Mouse (Mus musculus): ENCODE data around the gene Cep70. TPM values are rescaled to one million over a fixed set of nuclear protein-coding genes. Genes with fewer than 3 reads are reported as not detected.

The Cep70 gene
- total RNA-seq, 1 experiment from 2014 or later = 11.7 TPM

DNA sequence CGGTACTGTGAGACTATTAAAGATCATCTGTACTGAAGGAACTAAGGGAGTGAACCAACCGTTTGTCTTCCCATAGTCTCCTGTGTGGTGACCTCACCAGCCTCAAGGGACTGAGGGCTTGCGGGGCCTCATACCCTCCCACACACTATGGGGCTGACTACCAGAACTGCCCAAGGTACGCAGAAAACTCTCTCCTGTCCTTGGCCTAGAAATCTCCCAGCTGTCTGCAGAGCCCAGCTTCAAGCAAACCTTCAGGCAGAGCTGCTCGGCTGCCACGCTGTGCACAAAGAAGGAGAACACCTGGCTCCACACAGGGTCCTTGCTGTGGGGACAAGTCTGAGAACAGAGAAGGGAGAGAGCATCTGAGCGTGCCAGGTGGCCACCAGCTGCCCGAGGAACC lies 76.8 kb downstream of the Cep70 start:
- DNase-seq = no peak

DNA sequence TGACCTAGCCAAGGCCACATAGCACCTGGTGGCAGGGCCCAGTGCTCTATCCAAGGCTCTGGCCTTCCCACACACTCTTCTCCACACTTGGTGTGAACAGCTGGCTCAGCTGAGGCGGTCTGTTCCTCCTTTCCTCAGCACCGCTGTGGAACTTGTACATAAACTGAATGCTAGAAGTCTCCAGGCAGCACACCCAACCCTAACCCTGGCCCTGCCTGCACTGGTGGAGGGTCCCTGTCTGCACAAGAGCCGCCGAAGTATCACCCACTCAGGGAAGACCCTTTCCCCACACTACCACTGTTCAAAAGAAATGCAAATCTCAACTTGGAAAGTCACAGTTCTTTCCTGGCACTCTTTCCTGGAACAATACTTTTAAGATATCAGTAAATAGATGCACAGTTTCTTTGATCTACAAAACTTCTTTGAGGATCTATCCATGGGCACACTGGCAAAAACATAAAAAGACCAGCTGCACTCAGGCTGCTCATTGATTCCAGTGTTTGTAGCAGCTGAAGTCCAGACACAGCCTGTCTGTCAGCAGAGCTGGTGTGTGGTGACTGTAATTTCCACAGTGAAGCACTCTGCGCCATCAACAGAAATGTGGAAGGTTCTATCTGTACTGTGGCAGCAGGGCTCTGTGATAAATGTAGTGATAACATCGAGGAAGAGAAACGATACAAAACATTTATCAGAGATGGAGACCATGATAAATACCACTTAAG lies 82.2 kb downstream of the Cep70 start:
- no peak for DNase-seq

DNA sequence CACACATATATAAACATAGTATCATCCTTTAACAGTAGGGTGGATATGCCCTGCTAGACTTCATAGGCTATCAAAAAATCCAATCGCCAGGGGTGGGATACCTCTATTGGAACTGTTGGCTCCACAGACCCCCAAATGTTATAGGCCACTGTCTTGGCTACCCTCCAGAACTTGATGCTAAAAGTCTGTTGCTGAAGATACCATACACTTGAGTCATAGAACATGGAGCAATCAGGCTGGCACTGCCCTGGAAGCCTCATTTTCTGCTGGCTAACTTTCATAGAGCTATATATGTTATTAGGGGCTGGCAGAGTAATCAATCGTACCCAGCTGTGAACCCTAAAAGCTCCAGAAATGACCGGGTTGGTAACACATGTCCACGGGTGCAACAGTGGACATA lies 82.8 kb downstream of the Cep70 start:
- no peak for DNase-seq

DNA sequence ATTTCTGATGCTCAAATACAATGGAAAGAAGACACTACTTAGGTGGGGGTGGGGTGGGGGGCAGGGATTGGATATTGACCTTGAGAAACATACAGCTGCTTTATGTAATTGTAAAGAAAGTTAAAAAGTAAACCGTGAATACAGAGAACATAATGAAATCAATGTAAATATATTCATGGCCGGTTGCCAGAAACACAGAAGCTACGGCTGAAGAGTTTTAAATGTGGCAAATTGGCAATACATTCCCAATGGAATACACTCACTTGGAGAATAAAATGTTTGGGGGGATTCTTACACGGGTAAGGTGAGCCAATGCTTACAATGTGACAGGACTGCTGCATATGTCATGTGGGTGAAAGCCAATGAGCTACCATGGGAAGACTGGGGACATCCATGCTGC lies 83.7 kb downstream of the Cep70 start:
- DNase-seq = no peak

DNA sequence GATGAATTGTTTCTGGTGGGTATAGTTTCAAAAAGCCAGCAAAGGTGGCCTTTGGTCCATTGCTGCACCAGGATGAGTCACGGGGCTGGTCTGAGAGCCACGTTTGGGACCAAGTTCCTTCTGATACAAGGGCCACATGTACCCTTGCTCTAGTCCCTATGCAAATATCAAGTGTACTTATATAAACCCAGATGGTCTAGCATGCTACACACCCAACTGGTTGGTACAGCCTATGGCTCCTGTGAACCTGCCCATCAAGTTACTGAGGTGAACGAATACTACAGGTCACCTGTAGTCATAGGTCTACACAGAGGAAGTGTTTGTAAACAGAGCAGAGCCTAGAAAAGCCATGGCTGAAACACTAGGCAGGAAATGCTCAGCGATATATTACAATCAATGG lies 93.4 kb downstream of the Cep70 start:
- no peak for DNase-seq

DNA sequence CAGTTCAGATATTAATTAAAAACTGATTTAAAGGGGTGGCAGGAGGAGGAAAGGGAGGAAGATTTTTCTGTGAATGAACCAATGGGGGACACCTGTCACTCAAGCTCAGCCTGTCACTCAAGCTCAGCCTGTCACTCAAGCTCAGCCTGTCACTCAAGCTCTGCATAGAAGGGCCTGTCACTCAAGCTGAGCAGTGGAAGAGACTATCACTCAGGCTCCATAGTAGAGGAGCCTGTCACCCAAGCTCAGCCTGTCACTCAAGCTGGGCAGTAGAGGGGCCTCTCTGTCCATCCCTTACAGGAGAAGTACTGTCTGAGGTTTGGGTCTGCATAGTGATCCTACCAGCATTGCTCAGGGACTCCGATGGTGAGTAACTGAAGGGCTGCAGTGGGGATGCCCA lies 95.1 kb downstream of the Cep70 start:
- DNase-seq = no peak

DNA sequence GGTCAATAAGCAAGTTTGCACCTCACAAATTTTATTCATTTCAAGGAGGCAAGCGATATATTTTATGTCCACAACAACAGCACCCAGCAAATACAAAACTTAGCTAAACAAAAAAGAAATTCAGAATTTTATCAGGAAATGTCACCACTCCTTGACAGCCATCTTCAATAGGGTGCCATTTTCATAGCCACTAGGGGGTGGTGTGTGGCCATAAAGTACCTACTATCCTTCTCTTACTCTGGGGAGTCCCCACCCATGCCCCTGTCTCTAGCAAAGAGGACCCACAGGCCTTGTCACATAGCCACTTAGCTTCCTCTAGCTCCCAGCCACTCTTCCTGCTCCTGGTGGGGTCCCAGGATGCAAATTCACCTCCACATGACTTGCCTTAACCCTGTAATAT lies 96.0 kb downstream of the Cep70 start:
- DNase-seq = no peak

DNA sequence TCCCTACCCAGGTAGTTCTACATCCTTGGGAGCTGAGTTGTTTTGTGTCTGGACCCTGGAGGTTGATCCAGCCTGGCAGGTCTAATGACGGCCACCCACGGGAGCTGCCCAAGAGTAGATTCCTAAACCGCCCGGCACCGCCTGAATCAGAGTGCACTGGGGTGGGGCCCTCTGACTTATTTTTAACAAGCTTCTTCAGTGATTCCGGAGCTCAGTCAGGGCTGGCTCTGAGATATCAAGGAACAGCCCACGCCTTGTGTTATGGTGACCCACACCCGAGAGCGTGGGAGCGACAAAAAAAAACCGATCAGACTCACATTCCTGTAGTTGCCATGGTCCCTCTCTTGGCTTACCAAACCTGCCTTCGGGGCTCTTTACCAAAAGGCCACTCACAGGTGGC lies 97.0 kb downstream of the Cep70 start:
- no peak for DNase-seq

DNA sequence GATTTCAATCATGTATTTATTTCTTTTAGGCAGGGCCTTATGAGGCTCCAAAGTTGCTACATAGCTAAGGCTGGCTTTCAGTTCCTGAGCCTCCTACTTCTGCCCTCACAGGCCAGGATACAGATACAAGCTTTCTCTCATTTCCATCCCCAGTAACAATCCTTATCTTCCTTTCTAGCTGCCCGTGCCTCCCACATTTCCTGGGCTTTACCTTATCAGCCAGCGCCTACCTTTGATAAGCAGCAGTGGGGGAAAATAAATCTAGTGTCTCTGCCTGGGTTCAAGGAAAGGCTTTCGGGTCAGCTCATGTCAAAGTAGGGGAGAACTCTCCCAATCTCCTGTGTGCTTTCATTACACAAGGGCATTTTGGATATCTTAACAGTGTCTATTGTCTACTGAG lies 98.4 kb downstream of the Cep70 start:
- no peak for DNase-seq

DNA sequence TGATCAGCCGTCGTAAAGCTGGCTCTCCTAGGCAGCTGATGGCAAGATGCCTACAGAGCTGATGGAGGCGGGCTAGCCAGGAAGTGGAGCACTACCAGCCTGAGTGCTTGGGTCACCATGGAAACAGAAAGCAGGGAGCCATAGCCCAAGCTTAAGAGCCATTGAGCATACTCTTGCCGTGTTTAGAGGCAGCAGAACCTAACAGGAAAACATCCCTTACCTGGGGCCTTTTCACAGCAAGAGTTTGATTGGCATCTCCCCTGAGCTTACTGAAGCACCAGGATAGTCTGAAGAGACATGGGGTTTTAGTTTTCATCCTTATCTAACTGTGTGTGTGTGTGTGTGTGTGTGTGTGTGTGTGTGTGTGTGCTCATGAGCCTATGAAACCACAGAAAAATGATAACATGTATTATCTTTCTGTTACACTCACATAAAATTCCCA lies 102.2 kb downstream of the Cep70 start:
- no peak for DNase-seq

Other genes starting within 250 kb of the Cep70 start
- not detected in 2 replicates for gene Gm1123, start 207.7 kb upstream of the Cep70 start, total RNA-seq (2021)
- 15.0 and 15.2 TPM in 2 replicates for gene Pik3cb, start 102.7 kb upstream of the Cep70 start, total RNA-seq (2021)
- gene Faiml, start 6.1 kb upstream of the Cep70 start, total RNA-seq (2021) = not detected in 2 replicates
- gene Esyt3, start 115.2 kb downstream of the Cep70 start, total RNA-seq (2021) = 0.79 and 1.2 TPM in 2 replicates
- 40.4 and 50.1 TPM in 2 replicates for gene Mras, start 194.0 kb downstream of the Cep70 start, total RNA-seq (2021)
- not detected in 2 replicates for gene Nme9, start 208.1 kb downstream of the Cep70 start, total RNA-seq (2021)